Mouse (Mus musculus) neural tube, embryonic 15.5 days (tissue): ENCODE results near the gene Sde2. TPM values are rescaled to one million over a fixed set of nuclear protein-coding genes. Genes with fewer than 3 reads are reported as not detected.

Source experiments
- ATAC-seq: fragments of 200-750 bp; cut with Nextera tagmentation; 2 replicates; pipeline ENCODE4 v1.8.0; 2017; ENCODE audit warnings: mild to moderate bottlenecking, moderate TSS enrichment, moderate library complexity; ENCODE audit not compliant: low FRiP score
- H3K27ac ChIP-seq: fragments of 300-500 bp; sonication (generic); replicated peaks from 2 replicates; pipeline ENCODE4 v1.5.1; 2015; ENCODE audit warnings: mild to moderate bottlenecking, inconsistent platforms
- H3K27me3 ChIP-seq: fragments of 300-500 bp; sonication (generic); replicated peaks from 2 replicates; pipeline ENCODE4 v1.6.1; 2015; ENCODE audit warnings: inconsistent platforms
- H3K36me3 ChIP-seq: fragments of 300-500 bp; sonication (generic); 2 replicates; pipeline ENCODE4 v1.6.1; 2015; ENCODE audit warnings: inconsistent platforms
- H3K4me1 ChIP-seq: fragments of 300-500 bp; sonication (generic); 2 replicates; pipeline ENCODE4 v1.6.1; 2015; ENCODE audit warnings: inconsistent platforms
- H3K4me2 ChIP-seq: fragments of 300-500 bp; sonication (generic); 2 replicates; pipeline ENCODE4 v1.6.1; 2015; ENCODE audit warnings: inconsistent platforms, mild to moderate bottlenecking, moderate library complexity
- H3K4me3 ChIP-seq: fragments of 300-500 bp; sonication (generic); replicated peaks from 2 replicates; pipeline ENCODE4 v1.5.1; 2015; ENCODE audit warnings: mild to moderate bottlenecking, inconsistent platforms
- H3K9ac ChIP-seq: fragments of 300-500 bp; sonication (generic); replicated peaks from 2 replicates; pipeline ENCODE4 v1.6.1; 2015; ENCODE audit warnings: mild to moderate bottlenecking, inconsistent platforms
- H3K9me3 ChIP-seq: fragments of 300-500 bp; sonication (generic); replicated peaks from 2 replicates; pipeline ENCODE4 v1.6.1; 2016; ENCODE audit warnings: inconsistent platforms
- WGBS: fragments of 180-500 bp; shearing (Covaris S2); methylation state at CpG from one replicate; pipeline ENCODE4 v1.1.7; 2015; ENCODE audit warnings: mixed read lengths; 5-methylcytosine and 5-hydroxymethylcytosine counted together
- polyA plus RNA-seq: library from polyadenylated mRNA; unstranded; fragments of >200 nt; fragmentation: Nextera tagmentation; extraction: Ambion mirVana; gene quantifications from 2 replicates; pipeline ENCODE4 v1.2.1, GENCODE M21; 2015

The Sde2 gene
- polyA plus RNA-seq, 1 experiment from 2014 or later = 28.0 TPM

- Histone ChIP-seq H3K27ac (no peak overlapping the region), H3K36me3 (peaks cover 8% of the 10 kb centered on the region; the same call in 1 of the 2 replicates), H3K9me3 (no peaks in the 10 kb centered on the region), H3K4me3 (no peak overlapping the region), H3K9ac (no peak overlapping the region), H3K4me1 (0 out of 2 replicates have a peak, but pooled peaks cover 3% of the 10 kb centered on the region), H3K27me3 (no peaks in the 10 kb centered on the region), H3K4me2 (no peak overlapping the region)
- WGBS = 88% methylated on average over 5 of the region's 5 CpGs
- no peak for ATAC-seq
These were observed 61.9 kb downstream of the Sde2 start for GRCm38 (mm10) chr1:180912792-180913191.

GRCm38 (mm10) chr1:180913797-180914196 is 62.9 kb downstream of the Sde2 start:
- WGBS = 59% methylated on average over 4 of the region's 4 CpGs
- H3K27me3 ChIP-seq = no peaks in the 10 kb centered on the region
- no peak overlapping the region for H3K27ac ChIP-seq
- H3K4me1 ChIP-seq = 0 out of 2 replicates have a peak, but pooled peaks cover 3% of the 10 kb centered on the region
- no peak for ATAC-seq
- H3K4me3 ChIP-seq = no peak overlapping the region
- H3K4me2 ChIP-seq = no peak overlapping the region
- H3K36me3 ChIP-seq = no peaks in the 10 kb centered on the region
- no peak overlapping the region for H3K9ac ChIP-seq
- no peaks in the 10 kb centered on the region for H3K9me3 ChIP-seq

- Histone ChIP-seq H3K27ac (no peak overlapping the region), H3K9ac (no peak overlapping the region), H3K9me3 (no peaks in the 10 kb centered on the region), H3K4me2 (no peak overlapping the region), H3K36me3 (no peaks in the 10 kb centered on the region), H3K4me3 (no peak overlapping the region), H3K27me3 (no peaks in the 10 kb centered on the region), H3K4me1 (0 out of 2 replicates have a peak, but pooled peaks cover 3% of the 10 kb centered on the region)
- no peak for ATAC-seq
- WGBS = 89% methylated on average over 11 of the region's 11 CpGs
These were observed 65.5 kb downstream of the Sde2 start for GRCm38 (mm10) chr1:180916425-180916824.

DNA sequence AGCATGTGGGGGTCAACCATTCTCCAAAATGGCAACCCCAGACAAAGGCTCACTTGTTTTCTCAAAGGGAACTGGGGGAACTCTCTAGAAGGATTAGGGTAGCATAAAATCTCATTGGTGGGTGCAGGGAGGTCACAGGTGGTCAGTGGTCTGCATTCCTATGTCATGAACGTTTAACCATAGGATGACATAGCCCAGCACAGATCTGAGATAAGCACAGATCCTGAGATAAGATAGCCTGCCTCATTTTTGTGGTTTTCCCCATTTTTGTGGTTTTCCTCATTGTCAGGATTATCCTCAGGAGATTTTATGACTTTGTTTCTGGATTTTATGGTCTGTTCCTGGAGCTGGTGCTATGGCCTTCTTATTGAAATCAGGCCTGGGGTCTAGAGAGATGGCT is 66.1 kb downstream of the Sde2 start:
- H3K4me2 ChIP-seq = no peak overlapping the region
- H3K27me3 ChIP-seq = no peaks in the 10 kb centered on the region
- no peak for ATAC-seq
- no peak overlapping the region for H3K27ac ChIP-seq
- H3K9me3 ChIP-seq = no peaks in the 10 kb centered on the region
- H3K36me3 ChIP-seq = no peaks in the 10 kb centered on the region
- H3K4me3 ChIP-seq = no peak overlapping the region
- H3K9ac ChIP-seq = no peak overlapping the region
- 65% methylated on average over 1 of the region's 1 CpGs for WGBS
- no peaks in the 10 kb centered on the region for H3K4me1 ChIP-seq

Other genes starting within 250 kb of the Sde2 start
- 8.3 and 10.9 TPM in 2 replicates for gene Lin9, start 210.0 kb upstream of the Sde2 start, polyA plus RNA-seq
- gene Mixl1, start 154.1 kb upstream of the Sde2 start, polyA plus RNA-seq = 0.08 TPM in 1 of 2 replicates, not detected in the other
- 23.5 and 24.4 TPM in 2 replicates for gene Acbd3, start 125.1 kb upstream of the Sde2 start, polyA plus RNA-seq
- gene H3f3a, start 37.2 kb upstream of the Sde2 start, polyA plus RNA-seq = 2,562 and 2,745 TPM in 2 replicates
- gene Lefty2, start 42.0 kb downstream of the Sde2 start, polyA plus RNA-seq = 1.9 and 3.0 TPM in 2 replicates
- gene Pycr2, start 53.2 kb downstream of the Sde2 start, polyA plus RNA-seq = 73.7 and 80.6 TPM in 2 replicates
- 0.22 and 0.23 TPM in 2 replicates for gene Lefty1, start 83.9 kb downstream of the Sde2 start, polyA plus RNA-seq
- 2.5 and 5.4 TPM in 2 replicates for gene Tmem63a, start 91.2 kb downstream of the Sde2 start, polyA plus RNA-seq
- gene Ephx1, start 169.8 kb downstream of the Sde2 start, polyA plus RNA-seq = 7.4 and 7.6 TPM in 2 replicates
- gene 9130409I23Rik, start 200.1 kb downstream of the Sde2 start, polyA plus RNA-seq = 0.10 and 0.13 TPM in 2 replicates